Mouse (Mus musculus): Measurements from ENCODE around the gene Acta2.

DNA sequence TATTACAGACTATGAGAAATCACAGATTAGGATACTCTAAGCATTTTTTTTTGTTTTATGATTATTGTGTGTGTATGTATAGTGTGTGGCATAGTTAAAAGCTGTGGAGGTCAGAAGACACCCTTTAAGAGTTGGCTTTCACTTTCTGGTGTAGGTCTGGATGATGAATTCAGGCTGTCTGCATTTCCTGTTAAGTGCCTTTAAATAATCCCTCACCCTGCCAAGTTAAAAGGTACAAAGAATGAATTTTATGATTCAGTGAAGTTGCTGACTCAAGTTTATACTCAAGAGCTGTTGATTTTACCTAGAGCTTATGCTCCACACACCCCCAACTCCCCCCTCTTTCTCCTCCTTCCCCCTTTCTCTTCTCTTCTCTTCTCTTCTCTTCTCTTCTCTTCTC lies 31.8 kb upstream of the Acta2 start:
- no peak for TF ChIP-seq GATA1 (IDR thresholded peaks at IDR 0.05; ENCODE audit: low read length)
- no peak for TF ChIP-seq TAL1 (IDR thresholded peaks at IDR 0.05; ENCODE audit: low read length)

Data from erythroblast, embryonic 14.5 days (primary cell).